Mouse (Mus musculus) ES-E14 (cell line): ENCODE results near the gene Mcl1.

ENCODE experiments used
- CHD2 ChIP-seq: IDR thresholded peaks from 2 replicates; pipeline ENCODE4 v1.6.1; 2014; ENCODE audit warnings: mild to moderate bottlenecking, low read depth, low read length, inconsistent platforms
- HCFC1 ChIP-seq: IDR thresholded peaks from 2 replicates; pipeline ENCODE4 v1.6.1; 2012; ENCODE audit warnings: low read length, inconsistent platforms, borderline replicate concordance; ENCODE audit not compliant: insufficient read depth
- MAFK ChIP-seq: IDR thresholded peaks from 2 replicates; pipeline ENCODE4 v1.6.1; 2014; ENCODE audit warnings: mild to moderate bottlenecking, low read depth, low read length, inconsistent platforms; ENCODE audit not compliant: insufficient read depth
- ZC3H11A ChIP-seq: IDR thresholded peaks from 2 replicates; pipeline ENCODE4 v1.6.1; 2012; ENCODE audit warnings: low read depth, mild to moderate bottlenecking, inconsistent platforms, low read length, borderline replicate concordance

DNA sequence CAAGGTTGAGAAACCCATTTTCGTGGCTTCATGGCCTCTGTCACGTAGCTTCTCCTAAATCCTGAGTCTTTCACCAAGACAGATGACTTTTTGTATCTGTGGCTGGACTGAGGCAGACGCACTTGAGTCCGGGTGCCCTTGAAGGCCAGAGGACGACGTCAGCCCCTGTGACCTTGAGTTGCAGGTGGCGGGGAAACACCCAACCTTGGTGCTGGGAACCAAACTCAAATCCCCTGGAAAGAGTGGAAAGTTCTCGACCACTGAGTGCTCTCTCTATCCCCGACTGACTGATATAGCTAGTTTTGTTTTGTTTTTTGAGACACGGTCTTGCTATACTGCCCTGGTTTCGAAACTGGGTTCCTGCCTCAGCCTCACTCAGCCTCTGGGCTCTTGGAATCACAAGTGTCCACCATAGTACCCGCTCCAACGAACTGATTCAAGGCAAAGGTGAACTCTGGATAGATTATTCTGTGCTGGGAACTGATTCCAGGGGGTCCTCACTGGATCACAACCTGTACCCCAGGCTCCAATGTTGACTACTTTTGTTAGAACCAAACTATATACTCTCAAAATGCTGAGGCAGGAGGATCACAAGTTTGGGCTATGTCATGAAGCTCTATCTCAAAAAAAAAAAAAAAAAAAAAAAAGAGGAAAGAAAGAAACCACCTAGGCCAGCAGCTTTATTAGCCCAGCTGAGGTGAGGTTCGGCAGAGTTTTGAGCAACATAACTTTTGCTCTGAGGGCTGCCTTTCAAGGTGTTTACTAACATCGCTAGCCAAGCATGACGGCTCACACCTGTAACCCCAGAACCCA is 7.0 kb upstream of the Mcl1 start:
- no peak for TF ChIP-seq MAFK
- no peak for TF ChIP-seq ZC3H11A
- no peak for TF ChIP-seq HCFC1
- no peak for TF ChIP-seq CHD2
